Comparison of ENCODE assay signal across 22 mouse cellular contexts in genomic region chr14:77511137-77511870, GRCm38 (mm10).
DNase-seq lines count a peak whose midpoint lies in the region; ATAC-seq and TF ChIP-seq lines count a peak whose summit lies in the region.
"Had no signal": no experiment of that assay in that cellular context is flagged by ENCODE, and none has a peak within 500 bp of the region (broad histone marks: within the 10 kb centered on the region; RNA-seq: fewer than 3 reads in every experiment).

No protein-coding gene starts in this region.

- H3K79me2 ChIP-seq in macrophage (ENCODE audit: inconsistent target) (no peaks in the 10 kb centered on the region), myocyte (ENCODE audit: control insufficient read depth, insufficient read depth) (no peaks in the 10 kb centered on the region)

- no peaks in the 10 kb centered on the region for H3K4me1 ChIP-seq in hindbrain, embryonic 13.5 days (replicated peaks)
- 0 out of 2 replicates have a peak, but pooled peaks cover 4% of the 10 kb centered on the region for H3K4me1 ChIP-seq in forebrain, embryonic 14.5 days (ENCODE audit: control insufficient read depth, insufficient read depth, low read length)
- H3K4me1 ChIP-seq: intestine, embryonic 15.5 days had no signal

- peak; percentile 97 for ATAC-seq in common myeloid progenitor, adult 5-6 weeks (replicated peaks; ENCODE audit: low read depth, poor library complexity, severe bottlenecking)
- ATAC-seq in hindbrain, embryonic 13.5 days (ENCODE audit: low FRiP score): no peak
- ATAC-seq in forebrain, embryonic 14.5 days: no peak
- ATAC-seq: CD4-positive, CD25-positive, alpha-beta regulatory T cell, adult 4 months; forebrain, embryonic 15.5 days; intestine, embryonic 15.5 days had no signal

- H3K4me3 ChIP-seq in macrophage (ENCODE audit: inconsistent target) (no peak overlapping the region), myocyte (no peak overlapping the region)
- no peak overlapping the region for H3K4me3 ChIP-seq in hindbrain, embryonic 13.5 days
- no peak overlapping the region for H3K4me3 ChIP-seq in forebrain, embryonic 14.5 days (ENCODE audit: low read depth, low read length)
- H3K4me3 ChIP-seq: embryonic facial prominence, embryonic 10.5 days; forebrain, embryonic 15.5 days; intestine, embryonic 15.5 days had no signal

- no peak overlapping the region for H3K9ac ChIP-seq in hindbrain, embryonic 13.5 days
- no peak overlapping the region for H3K9ac ChIP-seq in forebrain, embryonic 14.5 days (ENCODE audit: low read length)
- H3K9ac ChIP-seq: forebrain, embryonic 15.5 days; hindbrain, embryonic 14.5 days; intestine, embryonic 15.5 days had no signal

- H3K9me3 ChIP-seq in hindbrain, embryonic 13.5 days: no peaks in the 10 kb centered on the region
- H3K9me3 ChIP-seq in forebrain, embryonic 14.5 days (replicated peaks; ENCODE audit: control insufficient read depth, low read length): no peaks in the 10 kb centered on the region; the same call in 1 of the 2 replicates
- H3K9me3 ChIP-seq: embryonic facial prominence, embryonic 10.5 days; forebrain, embryonic 15.5 days; intestine, embryonic 15.5 days had no signal

- H3ac ChIP-seq in myocyte (ENCODE audit: control insufficient read depth, insufficient read length): no peak overlapping the region

- no peaks in the 10 kb centered on the region for H3K27me3 ChIP-seq in myocyte (ENCODE audit: control insufficient read depth, insufficient read depth, insufficient read length)
- no peaks in the 10 kb centered on the region for H3K27me3 ChIP-seq in hindbrain, embryonic 13.5 days
- H3K27me3 ChIP-seq in forebrain, embryonic 14.5 days (replicated peaks; ENCODE audit: control insufficient read depth, insufficient read depth, low read length): no peaks in the 10 kb centered on the region
- H3K27me3 ChIP-seq: forebrain, embryonic 15.5 days; intestine, embryonic 15.5 days had no signal

- no peaks in the 10 kb centered on the region for H3K36me3 ChIP-seq in macrophage (ENCODE audit: inconsistent target)
- no peaks in the 10 kb centered on the region for H3K36me3 ChIP-seq in myocyte (ENCODE audit: control insufficient read depth, insufficient read depth)
- peaks cover 10% of the 10 kb centered on the region for H3K36me3 ChIP-seq in hindbrain, embryonic 13.5 days
- H3K36me3 ChIP-seq in forebrain, embryonic 14.5 days (ENCODE audit: control insufficient read depth, insufficient read depth, low read length): peaks cover 6% of the 10 kb centered on the region; the same call in 1 of the 2 replicates
- H3K36me3 ChIP-seq: embryonic facial prominence, embryonic 10.5 days; G1E; intestine, embryonic 15.5 days had no signal

- WGBS in macrophage (ENCODE audit: missing documents): 27% methylated on average over 7 of the region's 7 CpGs
- WGBS in hindbrain, embryonic 13.5 days: 81% methylated on average over 7 of the region's 7 CpGs
- WGBS in forebrain, embryonic 14.5 days: 89% methylated on average over 7 of the region's 7 CpGs

- TF ChIP-seq POLR2A in myocyte (IDR thresholded peaks at IDR 0.05; ENCODE audit: insufficient read length, low read depth): no peak

- H3K4me2 ChIP-seq in myocyte (ENCODE audit: low read depth): no peak overlapping the region
- no peak overlapping the region for H3K4me2 ChIP-seq in hindbrain, embryonic 13.5 days
- H3K4me2 ChIP-seq in forebrain, embryonic 14.5 days (ENCODE audit: low read length): no peak overlapping the region
- H3K4me2 ChIP-seq: forebrain, embryonic 15.5 days; hindbrain, embryonic 14.5 days; intestine, embryonic 15.5 days had no signal

- DNase-seq in lung, postnatal 36 days: peak; percentile 26
- DNase-seq in lung, postnatal 4 days: no peak
- DNase-seq in lung, postnatal 25 days (ENCODE audit: low spot score): no peak
- no peak for DNase-seq in forebrain, embryonic 14.5 days (ENCODE audit: low spot score)
- DNase-seq: adrenal gland, postnatal 10 days; B cell, adult 2 months; cerebellum, adult 18-20 months; cerebellum, adult 9-11 months; cerebellum, postnatal 36 days; gastrocnemius, postnatal 10 days; heart, postnatal 10 days; heart, postnatal 4 days had no signal

- peak overlapping the region; percentile 19; the same call in 1 of the 2 replicates for H3K27ac ChIP-seq in macrophage
- no peak overlapping the region for H3K27ac ChIP-seq in hindbrain, embryonic 13.5 days
- H3K27ac ChIP-seq in forebrain, embryonic 14.5 days (ENCODE audit: low read depth, low read length): no peak overlapping the region
- H3K27ac ChIP-seq: embryonic facial prominence, embryonic 10.5 days; forebrain, embryonic 15.5 days; hindbrain, embryonic 14.5 days; intestine, embryonic 15.5 days had no signal

TF ChIP-seq in myocyte, 11 proteins besides CTCF, POLR2A, EP300 and RAD21:
- peak in 2 of 3 experiments; percentile 1 to 9 for TF ChIP-seq MYOG (IDR thresholded peaks at IDR 0.05; ENCODE audit: control insufficient read depth in 1 of 3, insufficient read depth in 1 of 3, insufficient read length in 2 of 3, low read depth in 2 of 3)
- TF ChIP-seq POLR2AphosphoS2 (IDR thresholded peaks at IDR 0.05; ENCODE audit: insufficient read length, low read depth): no peak
TF ChIP-seq in myocyte: peak in this region for 1.
